Mouse (Mus musculus): ENCODE data around the gene Spata32. TPM values are rescaled to one million over a fixed set of nuclear protein-coding genes. Genes with fewer than 3 reads are reported as not detected.

The Spata32 gene
- polyA plus RNA-seq, 1 experiment from 2014 or later = not detected

GRCm38 (mm10) chr11:103236431-103236830 lies 18.2 kb upstream of the Spata32 start:
- Histone ChIP-seq H3K9ac (ENCODE audit: low read length) (no peak overlapping the region), H3K36me3 (ENCODE audit: control insufficient read depth, insufficient read depth, low read length) (peaks cover 33% of the 10 kb centered on the region), H3K4me1 (ENCODE audit: control insufficient read depth, insufficient read depth, low read length) (0 out of 2 replicates have a peak, but pooled peaks cover 3% of the 10 kb centered on the region), H3K4me2 (ENCODE audit: low read length) (no peak overlapping the region), H3K4me3 (ENCODE audit: low read depth, low read length) (no peak overlapping the region), H3K27ac (ENCODE audit: low read depth, low read length) (no peak overlapping the region), H3K27me3 (replicated peaks; ENCODE audit: control insufficient read depth, insufficient read depth, low read length) (no peaks in the 10 kb centered on the region), H3K9me3 (replicated peaks; ENCODE audit: control insufficient read depth, low read length) (no peaks in the 10 kb centered on the region)
- 86% methylated on average over 6 of the region's 6 CpGs for WGBS
- ATAC-seq (no peak), DNase-seq (ENCODE audit: low spot score) (no peak)

DNA sequence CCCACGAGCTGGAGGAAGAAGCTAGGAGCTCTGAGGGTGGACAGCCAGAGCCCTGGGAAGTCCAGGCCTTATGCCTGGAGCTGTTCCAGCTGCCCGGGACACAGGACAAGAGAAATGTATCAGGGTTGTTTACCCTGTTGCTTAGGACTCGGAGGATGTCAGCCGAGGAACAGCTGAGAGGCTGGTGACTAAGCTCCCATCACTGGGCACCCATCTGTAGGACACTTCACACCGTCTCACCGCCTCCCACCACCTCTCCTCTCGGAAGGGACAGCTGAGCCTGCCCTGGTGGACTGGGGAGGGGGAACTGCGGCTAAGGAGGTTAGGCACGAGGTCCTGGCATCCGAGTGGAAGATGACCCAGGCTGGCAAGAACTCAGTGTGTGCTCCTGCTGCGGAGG lies 17.5 kb upstream of the Spata32 start:
- ATAC-seq = no peak
- peaks cover 39% of the 10 kb centered on the region for H3K36me3 ChIP-seq (ENCODE audit: control insufficient read depth, insufficient read depth, low read length)
- 81% methylated on average over 11 of the region's 11 CpGs for WGBS

GRCm38 (mm10) chr11:103234447-103234846 lies 16.2 kb upstream of the Spata32 start:
- Histone ChIP-seq H3K27me3 (replicated peaks; ENCODE audit: control insufficient read depth, insufficient read depth, low read length) (no peaks in the 10 kb centered on the region), H3K9me3 (replicated peaks; ENCODE audit: control insufficient read depth, low read length) (no peaks in the 10 kb centered on the region), H3K4me1 (ENCODE audit: control insufficient read depth, insufficient read depth, low read length) (no peaks in the 10 kb centered on the region), H3K4me3 (ENCODE audit: low read depth, low read length) (no peak overlapping the region), H3K27ac (ENCODE audit: low read depth, low read length) (no peak overlapping the region), H3K4me2 (ENCODE audit: low read length) (no peak overlapping the region), H3K9ac (ENCODE audit: low read length) (no peak overlapping the region), H3K36me3 (ENCODE audit: control insufficient read depth, insufficient read depth, low read length) (peaks cover 45% of the 10 kb centered on the region)
- WGBS = 63% methylated on average over 1 of the region's 1 CpGs
- DNase-seq (ENCODE audit: low spot score) = no peak
- ATAC-seq = no peak

More for the DNA sequence above, 17.5 kb upstream of the Spata32 start:
- Histone ChIP-seq H3K4me1 (ENCODE audit: control insufficient read depth, insufficient read depth, low read length) (0 out of 2 replicates have a peak, but pooled peaks cover under 1% of the 10 kb centered on the region), H3K27me3 (replicated peaks; ENCODE audit: control insufficient read depth, insufficient read depth, low read length) (no peaks in the 10 kb centered on the region), H3K9ac (ENCODE audit: low read length) (no peak overlapping the region), H3K4me2 (ENCODE audit: low read length) (no peak overlapping the region), H3K4me3 (ENCODE audit: low read depth, low read length) (no peak overlapping the region), H3K9me3 (replicated peaks; ENCODE audit: control insufficient read depth, low read length) (no peaks in the 10 kb centered on the region), H3K27ac (ENCODE audit: low read depth, low read length) (no peak overlapping the region)
- DNase-seq (ENCODE audit: low spot score) = no peak

DNA sequence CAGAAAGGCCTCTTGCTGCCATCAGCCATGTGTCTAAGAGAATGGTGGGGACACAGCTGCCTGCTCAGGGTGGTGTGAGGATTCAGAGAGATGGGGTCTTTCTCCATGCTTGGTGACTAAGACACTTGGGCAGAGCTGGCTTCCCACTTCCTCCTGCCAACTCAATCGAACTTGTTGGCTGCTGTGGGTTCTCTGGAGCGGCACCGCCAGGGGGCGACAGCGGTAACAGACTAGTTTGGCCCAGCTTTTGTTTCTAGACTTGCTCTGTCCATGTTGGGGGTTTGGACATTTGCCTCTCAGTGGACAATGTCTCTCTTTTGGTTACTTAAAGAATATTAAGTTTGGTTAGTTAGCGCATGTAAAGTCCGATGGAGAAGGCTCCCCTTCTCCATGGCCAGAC lies 14.7 kb upstream of the Spata32 start:
- DNase-seq (ENCODE audit: low spot score) = peak; percentile 79
- H3K27me3 ChIP-seq (replicated peaks; ENCODE audit: control insufficient read depth, insufficient read depth, low read length) = no peaks in the 10 kb centered on the region
- no peak overlapping the region for H3K27ac ChIP-seq (ENCODE audit: low read depth, low read length)
- H3K4me2 ChIP-seq (ENCODE audit: low read length) = no peak overlapping the region
- no peak overlapping the region for H3K4me3 ChIP-seq (ENCODE audit: low read depth, low read length)
- no peaks in the 10 kb centered on the region for H3K9me3 ChIP-seq (replicated peaks; ENCODE audit: control insufficient read depth, low read length)
- H3K4me1 ChIP-seq (ENCODE audit: control insufficient read depth, insufficient read depth, low read length) = no peaks in the 10 kb centered on the region
- 29% methylated on average over 7 of the region's 7 CpGs for WGBS
- no peak for ATAC-seq
- H3K36me3 ChIP-seq (ENCODE audit: control insufficient read depth, insufficient read depth, low read length) = peaks cover 42% of the 10 kb centered on the region
- H3K9ac ChIP-seq (ENCODE audit: low read length) = no peak overlapping the region

DNA sequence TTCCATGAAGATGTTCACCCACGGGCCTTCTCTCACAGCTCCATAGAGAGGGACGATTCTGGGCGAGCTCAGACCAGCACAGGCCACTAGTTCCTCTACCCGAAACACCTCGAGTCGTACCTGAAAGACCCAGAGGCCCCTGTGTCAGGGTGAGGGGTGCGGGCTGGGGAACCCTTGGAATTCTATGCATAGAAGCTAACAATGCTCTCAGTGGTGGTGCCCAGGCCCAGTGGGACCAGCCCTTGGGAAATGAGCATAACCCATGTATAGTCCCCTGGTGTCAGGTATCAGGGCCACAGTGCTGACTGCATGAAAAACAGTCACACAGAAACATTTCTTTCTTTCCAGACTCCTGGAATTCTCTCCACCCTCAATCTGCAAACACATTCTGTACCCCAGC lies 13.1 kb upstream of the Spata32 start:
- WGBS = 92% methylated on average over 7 of the region's 7 CpGs
- no peaks in the 10 kb centered on the region for H3K4me1 ChIP-seq (ENCODE audit: control insufficient read depth, insufficient read depth, low read length)
- H3K4me3 ChIP-seq (ENCODE audit: low read depth, low read length) = no peak overlapping the region
- no peak overlapping the region for H3K9ac ChIP-seq (ENCODE audit: low read length)
- DNase-seq (ENCODE audit: low spot score) = no peak
- no peaks in the 10 kb centered on the region for H3K9me3 ChIP-seq (replicated peaks; ENCODE audit: control insufficient read depth, low read length)
- no peaks in the 10 kb centered on the region for H3K27me3 ChIP-seq (replicated peaks; ENCODE audit: control insufficient read depth, insufficient read depth, low read length)
- H3K27ac ChIP-seq (ENCODE audit: low read depth, low read length) = no peak overlapping the region
- H3K4me2 ChIP-seq (ENCODE audit: low read length) = no peak overlapping the region
- peaks cover 45% of the 10 kb centered on the region for H3K36me3 ChIP-seq (ENCODE audit: control insufficient read depth, insufficient read depth, low read length)
- no peak for ATAC-seq

DNA sequence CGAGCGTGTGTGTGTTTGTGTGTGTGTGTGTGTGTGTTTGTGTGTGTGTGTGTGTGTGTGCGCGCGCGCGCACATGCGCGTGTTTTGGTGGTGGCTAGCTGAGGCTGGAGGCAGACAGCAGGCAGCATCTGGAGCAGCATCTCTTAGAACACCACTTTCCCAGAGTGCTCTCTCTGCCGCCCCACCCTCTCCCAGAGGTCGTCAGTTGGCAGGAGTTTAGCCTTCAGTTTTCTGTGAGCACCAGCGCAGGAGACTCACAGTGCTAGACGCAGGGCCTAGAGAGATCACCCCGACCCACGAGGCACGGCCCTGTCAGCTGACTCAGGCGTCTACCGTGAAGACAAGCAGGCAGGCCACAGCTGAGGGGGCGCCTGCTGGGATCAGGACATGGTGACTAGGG lies 12.4 kb upstream of the Spata32 start:
- no peaks in the 10 kb centered on the region for H3K9me3 ChIP-seq (replicated peaks; ENCODE audit: control insufficient read depth, low read length)
- H3K27ac ChIP-seq (ENCODE audit: low read depth, low read length) = no peak overlapping the region
- H3K9ac ChIP-seq (ENCODE audit: low read length) = no peak overlapping the region
- ATAC-seq (no peak), DNase-seq (ENCODE audit: low spot score) (no peak)
- 93% methylated on average over 18 of the region's 19 CpGs for WGBS
- no peaks in the 10 kb centered on the region for H3K27me3 ChIP-seq (replicated peaks; ENCODE audit: control insufficient read depth, insufficient read depth, low read length)
- H3K4me3 ChIP-seq (ENCODE audit: low read depth, low read length) = no peak overlapping the region
- H3K4me1 ChIP-seq (ENCODE audit: control insufficient read depth, insufficient read depth, low read length) = no peaks in the 10 kb centered on the region
- peaks cover 52% of the 10 kb centered on the region for H3K36me3 ChIP-seq (ENCODE audit: control insufficient read depth, insufficient read depth, low read length)
- no peak overlapping the region for H3K4me2 ChIP-seq (ENCODE audit: low read length)

- H3K27ac ChIP-seq (ENCODE audit: low read depth, low read length) = no peak overlapping the region
- H3K27me3 ChIP-seq (replicated peaks; ENCODE audit: control insufficient read depth, insufficient read depth, low read length) = no peaks in the 10 kb centered on the region
- H3K9ac ChIP-seq (ENCODE audit: low read length) = no peak overlapping the region
- H3K4me1 ChIP-seq (ENCODE audit: control insufficient read depth, insufficient read depth, low read length) = no peaks in the 10 kb centered on the region
- H3K4me3 ChIP-seq (ENCODE audit: low read depth, low read length) = no peak overlapping the region
- WGBS = 100% methylated on average over 2 of the region's 2 CpGs
- no peak overlapping the region for H3K4me2 ChIP-seq (ENCODE audit: low read length)
- ATAC-seq (no peak), DNase-seq (ENCODE audit: low spot score) (no peak)
- peaks cover 60% of the 10 kb centered on the region for H3K36me3 ChIP-seq (ENCODE audit: control insufficient read depth, insufficient read depth, low read length)
- H3K9me3 ChIP-seq (replicated peaks; ENCODE audit: control insufficient read depth, low read length) = no peaks in the 10 kb centered on the region
Observed at GRCm38 (mm10) chr11:103229608-103230007, 11.4 kb upstream of the Spata32 start.

DNA sequence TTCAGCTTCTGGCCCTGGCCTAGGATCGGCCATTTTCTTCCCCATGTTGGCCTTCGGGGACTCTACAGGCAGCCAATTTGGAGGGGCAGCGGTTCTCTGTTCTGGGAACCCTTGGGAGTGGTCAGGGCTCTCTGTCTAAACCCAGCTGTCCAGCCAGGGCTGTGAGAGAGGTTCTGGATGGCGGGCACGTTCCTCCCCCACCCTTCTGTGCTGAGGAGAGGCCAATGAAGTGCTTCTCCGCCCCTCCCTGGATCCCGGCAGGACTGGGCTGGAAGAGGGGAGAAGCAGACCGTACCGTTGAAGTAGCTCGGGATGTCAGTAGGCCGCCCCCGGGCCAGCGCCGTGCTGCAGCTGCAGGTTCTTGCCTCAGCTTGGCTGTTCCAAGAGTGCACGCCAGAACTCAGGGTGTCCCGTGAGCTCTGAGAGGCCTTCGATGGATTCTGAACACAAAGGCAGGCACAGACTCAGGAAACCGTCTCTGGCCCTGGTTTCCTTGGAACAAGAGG lies 5.8 kb upstream of the Spata32 start:
- peaks cover 72% of the 10 kb centered on the region for H3K36me3 ChIP-seq (ENCODE audit: control insufficient read depth, insufficient read depth, low read length)
- H3K27me3 ChIP-seq (replicated peaks; ENCODE audit: control insufficient read depth, insufficient read depth, low read length) = no peaks in the 10 kb centered on the region
- no peak overlapping the region for H3K4me2 ChIP-seq (ENCODE audit: low read length)
- H3K27ac ChIP-seq (ENCODE audit: low read depth, low read length) = no peak overlapping the region
- no peaks in the 10 kb centered on the region for H3K4me1 ChIP-seq (ENCODE audit: control insufficient read depth, insufficient read depth, low read length)
- no peak overlapping the region for H3K4me3 ChIP-seq (ENCODE audit: low read depth, low read length)
- DNase-seq (ENCODE audit: low spot score) (no peak), ATAC-seq (no peak)
- H3K9ac ChIP-seq (ENCODE audit: low read length) = no peak overlapping the region
- no peaks in the 10 kb centered on the region for H3K9me3 ChIP-seq (replicated peaks; ENCODE audit: control insufficient read depth, low read length)
- 79% methylated on average over 17 of the region's 18 CpGs for WGBS

GRCm38 (mm10) chr11:103223444-103223843 lies 5.2 kb upstream of the Spata32 start:
- H3K9me3 ChIP-seq (replicated peaks; ENCODE audit: control insufficient read depth, low read length) = no peaks in the 10 kb centered on the region
- WGBS = 94% methylated on average over 10 of the region's 10 CpGs

More at GRCm38 (mm10) chr11:103223444-103223843, 5.2 kb upstream of the Spata32 start:
- no peaks in the 10 kb centered on the region for H3K27me3 ChIP-seq (replicated peaks; ENCODE audit: control insufficient read depth, insufficient read depth, low read length)
- peaks cover 1% of the 10 kb centered on the region; the same call in 1 of the 2 replicates for H3K4me1 ChIP-seq (ENCODE audit: control insufficient read depth, insufficient read depth, low read length)
- H3K4me3 ChIP-seq (ENCODE audit: low read depth, low read length) = no peak overlapping the region
- H3K9ac ChIP-seq (ENCODE audit: low read length) = no peak overlapping the region
- peaks cover 67% of the 10 kb centered on the region for H3K36me3 ChIP-seq (ENCODE audit: control insufficient read depth, insufficient read depth, low read length)
- no peak for DNase-seq (ENCODE audit: low spot score)
- H3K4me2 ChIP-seq (ENCODE audit: low read length) = no peak overlapping the region
- H3K27ac ChIP-seq (ENCODE audit: low read depth, low read length) = no peak overlapping the region
- ATAC-seq = no peak
